Mouse (Mus musculus) liver, embryonic 12.5 days (tissue): ENCODE data around the gene Kif16b. TPM values are rescaled to one million over a fixed set of nuclear protein-coding genes. Genes with fewer than 3 reads are reported as not detected.

Source experiments
- ATAC-seq: fragments of 200-750 bp; cut with Nextera tagmentation; 2 replicates; pipeline ENCODE4 v1.8.0; 2017; ENCODE audit warnings: moderate number of reproducible peaks, mild to moderate bottlenecking, moderate library complexity
- H3K27ac ChIP-seq: fragments of 300-500 bp; sonication (generic); 2 replicates; pipeline ENCODE4 v1.5.1; 2016; ENCODE audit warnings: mild to moderate bottlenecking
- H3K27me3 ChIP-seq: fragments of 300-500 bp; sonication (generic); replicated peaks from 2 replicates; pipeline ENCODE4 v1.6.1; 2016; ENCODE audit warnings: mild to moderate bottlenecking, moderate library complexity
- H3K36me3 ChIP-seq: fragments of 300-500 bp; sonication (generic); 2 replicates; pipeline ENCODE4 v1.6.1; 2016; ENCODE audit warnings: mild to moderate bottlenecking, moderate library complexity
- H3K4me1 ChIP-seq: fragments of 300-500 bp; sonication (generic); 2 replicates; pipeline ENCODE4 v1.6.1; 2016
- H3K4me2 ChIP-seq: fragments of 300-500 bp; sonication (generic); 2 replicates; pipeline ENCODE4 v1.6.1; 2016; ENCODE audit warnings: mild to moderate bottlenecking, moderate library complexity
- H3K4me3 ChIP-seq: fragments of 300-500 bp; sonication (generic); 2 replicates; pipeline ENCODE4 v1.5.1; 2016; ENCODE audit warnings: mild to moderate bottlenecking, moderate library complexity
- H3K9ac ChIP-seq: fragments of 300-500 bp; sonication (generic); 2 replicates; pipeline ENCODE4 v1.6.1; 2016; ENCODE audit warnings: mild to moderate bottlenecking, moderate library complexity
- H3K9me3 ChIP-seq: fragments of 300-500 bp; sonication (generic); replicated peaks from 2 replicates; pipeline ENCODE4 v1.6.1; 2016; ENCODE audit warnings: mild to moderate bottlenecking, moderate library complexity
- WGBS: fragments of 180-500 bp; shearing (Covaris S2); methylation state at CpG from one replicate; pipeline ENCODE4 v1.1.7; 2016; ENCODE audit not compliant: insufficient replicate concordance; 5-methylcytosine and 5-hydroxymethylcytosine counted together
- polyA plus RNA-seq: library from polyadenylated mRNA; unstranded; fragments of >200 nt; fragmentation: Nextera tagmentation; extraction: Ambion mirVana; gene quantifications from 2 replicates; pipeline ENCODE4 v1.2.1, GENCODE M21; 2016

The Kif16b gene
- polyA plus RNA-seq, 1 experiment from 2014 or later = 5.8 TPM

- WGBS = 46% methylated on average over 2 of the region's 2 CpGs
Observed at GRCm38 (mm10) chr2:142764276-142764675, 137.1 kb downstream of the Kif16b start.

GRCm38 (mm10) chr2:142760843-142761242 lies 140.5 kb downstream of the Kif16b start:
- ATAC-seq = no peak
- no peak overlapping the region for H3K4me2 ChIP-seq
- no peaks in the 10 kb centered on the region for H3K9me3 ChIP-seq
- no peak overlapping the region for H3K27ac ChIP-seq
- H3K9ac ChIP-seq = no peak overlapping the region
- no peaks in the 10 kb centered on the region for H3K4me1 ChIP-seq
- H3K4me3 ChIP-seq = no peak overlapping the region
- no peaks in the 10 kb centered on the region for H3K36me3 ChIP-seq
- H3K27me3 ChIP-seq = no peaks in the 10 kb centered on the region
- 63% methylated on average over 4 of the region's 4 CpGs for WGBS

More at GRCm38 (mm10) chr2:142764276-142764675, 137.1 kb downstream of the Kif16b start:
- Histone ChIP-seq H3K27me3 (no peaks in the 10 kb centered on the region), H3K9me3 (no peaks in the 10 kb centered on the region), H3K4me1 (no peaks in the 10 kb centered on the region), H3K9ac (no peak overlapping the region), H3K36me3 (no peaks in the 10 kb centered on the region), H3K4me2 (no peak overlapping the region), H3K4me3 (no peak overlapping the region), H3K27ac (no peak overlapping the region)
- ATAC-seq = no peak

- no peaks in the 10 kb centered on the region for H3K27me3 ChIP-seq
- H3K9me3 ChIP-seq = no peaks in the 10 kb centered on the region
- H3K4me3 ChIP-seq = no peak overlapping the region
- H3K36me3 ChIP-seq = no peaks in the 10 kb centered on the region
- no peak overlapping the region for H3K4me2 ChIP-seq
- H3K4me1 ChIP-seq = no peaks in the 10 kb centered on the region
- no peak overlapping the region for H3K27ac ChIP-seq
- H3K9ac ChIP-seq = no peak overlapping the region
- 70% methylated on average over 4 of the region's 4 CpGs for WGBS
- no peak for ATAC-seq
Observed at GRCm38 (mm10) chr2:142759192-142759591, 142.1 kb downstream of the Kif16b start.

- no peak overlapping the region for H3K9ac ChIP-seq
- H3K27me3 ChIP-seq = no peaks in the 10 kb centered on the region
- H3K4me3 ChIP-seq = no peak overlapping the region
- no peaks in the 10 kb centered on the region for H3K9me3 ChIP-seq
- H3K36me3 ChIP-seq = no peaks in the 10 kb centered on the region
- no peak overlapping the region for H3K4me2 ChIP-seq
- WGBS = 68% methylated on average over 3 of the region's 3 CpGs
- no peaks in the 10 kb centered on the region for H3K4me1 ChIP-seq
- no peak for ATAC-seq
- no peak overlapping the region for H3K27ac ChIP-seq
Observed at GRCm38 (mm10) chr2:142758091-142758765, 143.1 kb downstream of the Kif16b start.

GRCm38 (mm10) chr2:142739338-142739737 lies 162.0 kb downstream of the Kif16b start:
- no peak for ATAC-seq

GRCm38 (mm10) chr2:142738488-142738887 lies 162.8 kb downstream of the Kif16b start:
- Histone ChIP-seq H3K27me3 (no peaks in the 10 kb centered on the region), H3K27ac (no peak overlapping the region), H3K9me3 (no peaks in the 10 kb centered on the region), H3K4me2 (no peak overlapping the region), H3K4me1 (no peaks in the 10 kb centered on the region), H3K4me3 (no peak overlapping the region), H3K36me3 (no peaks in the 10 kb centered on the region), H3K9ac (no peak overlapping the region)
- no peak for ATAC-seq
- 62% methylated on average over 2 of the region's 2 CpGs for WGBS

More at GRCm38 (mm10) chr2:142739338-142739737, 162.0 kb downstream of the Kif16b start:
- no peak overlapping the region for H3K4me2 ChIP-seq
- no peaks in the 10 kb centered on the region for H3K9me3 ChIP-seq
- H3K9ac ChIP-seq = no peak overlapping the region
- no peaks in the 10 kb centered on the region for H3K27me3 ChIP-seq
- no peak overlapping the region for H3K4me3 ChIP-seq
- H3K36me3 ChIP-seq = no peaks in the 10 kb centered on the region
- no peak overlapping the region for H3K27ac ChIP-seq
- WGBS = 59% methylated on average over 2 of the region's 2 CpGs
- H3K4me1 ChIP-seq = no peaks in the 10 kb centered on the region

- WGBS = 84% methylated on average over 3 of the region's 3 CpGs
- H3K27me3 ChIP-seq = no peaks in the 10 kb centered on the region
- H3K36me3 ChIP-seq = no peaks in the 10 kb centered on the region
- no peaks in the 10 kb centered on the region for H3K4me1 ChIP-seq
- H3K4me3 ChIP-seq = no peak overlapping the region
- H3K9ac ChIP-seq = no peak overlapping the region
- no peak overlapping the region for H3K4me2 ChIP-seq
- H3K27ac ChIP-seq = no peak overlapping the region
- no peak for ATAC-seq
- H3K9me3 ChIP-seq = no peaks in the 10 kb centered on the region
Observed at GRCm38 (mm10) chr2:142735691-142736090, 165.6 kb downstream of the Kif16b start.

- H3K4me1 ChIP-seq = no peaks in the 10 kb centered on the region
- H3K36me3 ChIP-seq = no peaks in the 10 kb centered on the region
- H3K27ac ChIP-seq = no peak overlapping the region
- no peaks in the 10 kb centered on the region for H3K27me3 ChIP-seq
- H3K4me3 ChIP-seq = no peak overlapping the region
- WGBS = 79% methylated on average over 2 of the region's 2 CpGs
- H3K4me2 ChIP-seq = no peak overlapping the region
- no peaks in the 10 kb centered on the region for H3K9me3 ChIP-seq
- H3K9ac ChIP-seq = no peak overlapping the region
- no peak for ATAC-seq
Observed at GRCm38 (mm10) chr2:142734046-142734445, 167.3 kb downstream of the Kif16b start.

GRCm38 (mm10) chr2:142732370-142732769 lies 169.0 kb downstream of the Kif16b start:
- WGBS = 69% methylated on average over 4 of the region's 4 CpGs
- no peak for ATAC-seq
- Histone ChIP-seq H3K4me3 (no peak overlapping the region), H3K9me3 (no peaks in the 10 kb centered on the region), H3K4me2 (no peak overlapping the region), H3K36me3 (no peaks in the 10 kb centered on the region), H3K27ac (no peak overlapping the region), H3K9ac (no peak overlapping the region), H3K4me1 (no peaks in the 10 kb centered on the region), H3K27me3 (no peaks in the 10 kb centered on the region)

GRCm38 (mm10) chr2:142731778-142732092 lies 169.6 kb downstream of the Kif16b start:
- Histone ChIP-seq H3K4me2 (no peak overlapping the region), H3K9ac (no peak overlapping the region), H3K4me3 (no peak overlapping the region), H3K27ac (no peak overlapping the region), H3K4me1 (no peaks in the 10 kb centered on the region), H3K27me3 (no peaks in the 10 kb centered on the region), H3K9me3 (no peaks in the 10 kb centered on the region), H3K36me3 (no peaks in the 10 kb centered on the region)
- WGBS = 48% methylated on average over 1 of the region's 1 CpGs
- no peak for ATAC-seq

GRCm38 (mm10) chr2:142731016-142731777 lies 170.1 kb downstream of the Kif16b start:
- 78% methylated on average over 10 of the region's 10 CpGs for WGBS
- Histone ChIP-seq H3K9ac (no peak overlapping the region), H3K27ac (no peak overlapping the region), H3K4me1 (no peaks in the 10 kb centered on the region), H3K4me2 (no peak overlapping the region), H3K9me3 (no peaks in the 10 kb centered on the region), H3K36me3 (no peaks in the 10 kb centered on the region), H3K4me3 (no peak overlapping the region), H3K27me3 (no peaks in the 10 kb centered on the region)
- no peak for ATAC-seq

GRCm38 (mm10) chr2:142724215-142725001 lies 176.9 kb downstream of the Kif16b start:
- H3K4me1 ChIP-seq = no peaks in the 10 kb centered on the region
- H3K4me3 ChIP-seq = no peak overlapping the region
- 65% methylated on average over 7 of the region's 7 CpGs for WGBS
- no peaks in the 10 kb centered on the region for H3K36me3 ChIP-seq
- H3K9ac ChIP-seq = no peak overlapping the region
- no peak for ATAC-seq
- no peaks in the 10 kb centered on the region for H3K27me3 ChIP-seq
- no peak overlapping the region for H3K27ac ChIP-seq
- H3K4me2 ChIP-seq = no peak overlapping the region
- no peaks in the 10 kb centered on the region for H3K9me3 ChIP-seq
